Mouse (Mus musculus): ENCODE results near the gene Nup98. TPM values are rescaled to one million over a fixed set of nuclear protein-coding genes. Genes with fewer than 3 reads are reported as not detected.

Gene Nup98
- total and polyA plus RNA-seq, 3 experiments = 25.9 to 195 (median 45.2) TPM

GRCm38 (mm10) chr7:102245775-102246174 lies 35.8 kb upstream of the Nup98 start:
- peak; percentile 75 for DNase-seq (ENCODE audit: low read depth, low spot score)
- Histone ChIP-seq H3K9ac (ENCODE audit: control insufficient read depth, low read depth, low read length, poor library complexity, severe bottlenecking) (peak overlapping the region; percentile 97), H3K27ac (ENCODE audit: control insufficient read depth, low read depth, low read length) (peak overlapping the region; percentile 99), H3K27me3 (ENCODE audit: control insufficient read depth in 1 of 2, insufficient read depth in 2 of 2, low read length in 2 of 2) (no peaks in the 10 kb centered on the region), H3K36me3 (ENCODE audit: control insufficient read depth in 1 of 2, insufficient read depth in 2 of 2, low read length in 2 of 2) (peaks cover 2 to 66% of the 10 kb centered on the region in 2 experiments), H3K9me3 (replicated peaks; ENCODE audit: insufficient read depth, low read length) (no peaks in the 10 kb centered on the region), H3K79me2 (ENCODE audit: control insufficient read depth, insufficient read depth, low read length, poor library complexity) (peaks cover 71% of the 10 kb centered on the region), H3K4me3 (ENCODE audit: control insufficient read depth in 1 of 2, insufficient read depth in 1 of 2, low read depth in 2 of 2, low read length in 2 of 2) (0 out of 4 replicates have a peak overlapping the region, but pooled peaks of 1 of the 2 experiments have one; percentile 1), H3K4me1 (ENCODE audit: control insufficient read depth in 1 of 2, insufficient read depth in 2 of 2, low read length in 2 of 2) (peaks cover 38 to 73% of the 10 kb centered on the region in 2 experiments)
- TF ChIP-seq GATA1 (IDR thresholded peaks at IDR 0.05; ENCODE audit: low read depth, low read length) (no peak), NRF1 (IDR thresholded peaks at IDR 0.05; ENCODE audit: insufficient read depth, low read depth, low read length, poor library complexity, severe bottlenecking) (no peak), CHD2 (IDR thresholded peaks at IDR 0.05; ENCODE audit: low read length) (0 out of 2 replicates have a peak, but pooled peaks have one; percentile 23), TCF12 (IDR thresholded peaks at IDR 0.05; ENCODE audit: low read depth, low read length) (no peak), RCOR1 (IDR thresholded peaks at IDR 0.05; ENCODE audit: low read depth, low read length) (0 out of 2 replicates have a peak, but pooled peaks have one; percentile 23), E2F4 (IDR thresholded peaks at IDR 0.05; ENCODE audit: borderline replicate concordance, low read depth, low read length) (no peak), ZNF384 (IDR thresholded peaks at IDR 0.05; ENCODE audit: low read depth, low read length) (no peak), CHD1 (IDR thresholded peaks at IDR 0.05; ENCODE audit: low read depth, low read length) (0 out of 2 replicates have a peak, but pooled peaks have one; percentile 59), TAL1 (IDR thresholded peaks at IDR 0.05; ENCODE audit: low read length) (no peak), USF1 (IDR thresholded peaks at IDR 0.05; ENCODE audit: low read depth, low read length) (no peak), JUND (IDR thresholded peaks at IDR 0.05; ENCODE audit: low read depth, low read length) (no peak), UBTF (IDR thresholded peaks at IDR 0.05; ENCODE audit: borderline replicate concordance, insufficient read depth, low read depth, low read length) (no peak), TBP (IDR thresholded peaks at IDR 0.05; ENCODE audit: low read depth, low read length) (no peak), NELFE (IDR thresholded peaks at IDR 0.05; ENCODE audit: low read depth, low read length) (no peak), ZKSCAN1 (IDR thresholded peaks at IDR 0.05; ENCODE audit: low read depth, low read length) (no peak), MAZ (IDR thresholded peaks at IDR 0.05; ENCODE audit: low read depth, low read length) (no peak), ETS1 (IDR thresholded peaks at IDR 0.05; ENCODE audit: low read depth, low read length) (no peak), MAX (IDR thresholded peaks at IDR 0.05; ENCODE audit: low read length) (no peak), USF2 (IDR thresholded peaks at IDR 0.05; ENCODE audit: borderline replicate concordance in 1 of 2, insufficient read depth in 1 of 2, low read depth in 1 of 2, low read length in 2 of 2) (no peak), RAD21 (IDR thresholded peaks at IDR 0.05; ENCODE audit: low read depth, low read length) (no peak), EP300 (IDR thresholded peaks at IDR 0.05; ENCODE audit: low read depth in 1 of 2, low read length in 2 of 2) (peak in 1 of 2 experiments; percentile 41; a peak in 1 of 4 replicates), MXI1 (IDR thresholded peaks at IDR 0.05; ENCODE audit: low read depth, low read length) (no peak), SIN3A (IDR thresholded peaks at IDR 0.05; ENCODE audit: low read length) (peak; percentile 14; the same call in 1 of the 2 replicates), POLR2AphosphoS5 (IDR thresholded peaks at IDR 0.05; ENCODE audit: borderline replicate concordance, low read depth, low read length) (no peak), ELF1 (IDR thresholded peaks at IDR 0.05; ENCODE audit: low read depth, low read length) (no peak), ZC3H11A (IDR thresholded peaks at IDR 0.05; ENCODE audit: low read depth, low read length) (no peak), MEF2A (IDR thresholded peaks at IDR 0.05; ENCODE audit: extremely low read depth, insufficient replicate concordance, low read depth, low read length, poor library complexity, severe bottlenecking) (no peak), BHLHE40 (IDR thresholded peaks at IDR 0.05; ENCODE audit: borderline replicate concordance, low read depth, low read length) (no peak), SMC3 (IDR thresholded peaks at IDR 0.05; ENCODE audit: low read depth, low read length) (no peak), ZMIZ1 (IDR thresholded peaks at IDR 0.05; ENCODE audit: low read depth, low read length) (no peak)

All from MEL (cell line).